Mouse (Mus musculus): ENCODE data around the gene Taf5l. TPM values are rescaled to one million over a fixed set of nuclear protein-coding genes. Genes with fewer than 3 reads are reported as not detected.
A peak's percentile ranks its signal among the peaks of the same experiment; 100 is the strongest.
"Not testable (repeated sequence)": the region's sequence is repeated elsewhere in the genome, so short reads cannot be mapped to it uniquely, and the experiment has no call there.

The Taf5l gene
- polyA plus RNA-seq, 1 experiment = 36.3 TPM

- peak overlapping the region; percentile 84 for H3K4me3 ChIP-seq (ENCODE audit: insufficient read depth, low read length)
- H3K27ac ChIP-seq (ENCODE audit: insufficient read depth, low read length) = no peak overlapping the region
- peaks cover 16% of the 10 kb centered on the region for H3K4me1 ChIP-seq (ENCODE audit: control insufficient read depth, insufficient read depth, low read length)
- TF ChIP-seq CTCF (IDR thresholded peaks at IDR 0.05; ENCODE audit: borderline replicate concordance, insufficient read depth, low read length) = no peak
- no peak for TF ChIP-seq POLR2A (IDR thresholded peaks at IDR 0.05; ENCODE audit: low read depth, low read length)
Observed at GRCm38 (mm10) chr8:124019782-124020181, 1.4 kb downstream of the Taf5l start.

DNA sequence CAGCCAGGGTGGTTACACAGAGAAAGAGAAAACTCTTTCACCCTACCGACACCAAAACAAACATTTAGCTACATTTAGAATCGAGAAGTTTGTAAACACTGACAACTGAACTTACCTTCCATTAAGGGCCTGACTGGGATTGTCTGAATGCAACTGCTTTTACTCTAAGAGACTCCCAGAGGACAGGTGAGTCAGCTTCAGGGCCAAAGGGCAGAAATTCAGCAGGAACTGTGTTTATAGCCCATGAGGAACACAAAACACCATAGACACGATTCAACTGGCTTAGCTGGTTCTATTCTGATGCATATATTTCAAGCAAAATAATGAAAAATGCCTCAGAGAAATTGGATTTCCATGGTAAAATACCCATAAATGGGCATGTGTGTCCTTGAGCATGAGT, 6.4 kb downstream of the Taf5l start:
- Histone ChIP-seq H3K4me3 (ENCODE audit: insufficient read depth, low read length) (no peak overlapping the region), H3K4me1 (ENCODE audit: control insufficient read depth, insufficient read depth, low read length) (peaks cover 12% of the 10 kb centered on the region), H3K27ac (ENCODE audit: insufficient read depth, low read length) (no peak overlapping the region)
- TF ChIP-seq POLR2A (IDR thresholded peaks at IDR 0.05; ENCODE audit: low read depth, low read length) = no peak
- no peak for TF ChIP-seq CTCF (IDR thresholded peaks at IDR 0.05; ENCODE audit: borderline replicate concordance, insufficient read depth, low read length)

- H3K4me3 ChIP-seq (ENCODE audit: insufficient read depth, low read length); H3K27ac ChIP-seq (ENCODE audit: insufficient read depth, low read length); H3K4me1 ChIP-seq (ENCODE audit: control insufficient read depth, insufficient read depth, low read length): not testable (repeated sequence)
Observed at GRCm38 (mm10) chr8:124014299-124014698, 6.9 kb downstream of the Taf5l start.

GRCm38 (mm10) chr8:124011989-124012586, 9.1 kb downstream of the Taf5l start:
- no peak overlapping the region for H3K27ac ChIP-seq (ENCODE audit: insufficient read depth, low read length)
- no peak overlapping the region for H3K4me3 ChIP-seq (ENCODE audit: insufficient read depth, low read length)
- TF ChIP-seq POLR2A (IDR thresholded peaks at IDR 0.05; ENCODE audit: low read depth, low read length) (no peak), CTCF (IDR thresholded peaks at IDR 0.05; ENCODE audit: borderline replicate concordance, insufficient read depth, low read length) (no peak)
- H3K4me1 ChIP-seq (ENCODE audit: control insufficient read depth, insufficient read depth, low read length) = no peaks in the 10 kb centered on the region; the same call in 1 of the 2 replicates

DNA sequence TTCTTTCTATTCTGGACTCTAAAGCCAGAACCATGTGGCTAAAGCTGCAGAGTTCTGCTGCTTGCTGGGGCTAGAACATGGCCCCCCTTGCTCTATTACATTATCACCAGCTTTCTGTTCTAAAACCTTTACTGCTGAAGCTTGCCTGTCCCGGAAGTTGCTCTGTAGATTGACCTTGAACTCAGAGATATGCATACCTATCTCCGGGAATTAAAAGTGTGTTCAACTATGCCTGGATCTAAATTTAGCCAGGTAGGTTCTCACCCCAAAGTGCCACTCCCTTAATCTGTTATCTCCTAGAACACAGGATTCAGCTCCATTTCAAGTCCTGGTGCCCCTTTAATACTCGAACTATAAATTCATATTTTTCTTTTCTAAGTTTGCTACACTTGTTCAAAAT, 9.6 kb downstream of the Taf5l start:
- no peaks in the 10 kb centered on the region; the same call in 1 of the 2 replicates for H3K4me1 ChIP-seq (ENCODE audit: control insufficient read depth, insufficient read depth, low read length)
- no peak for TF ChIP-seq CTCF (IDR thresholded peaks at IDR 0.05; ENCODE audit: borderline replicate concordance, insufficient read depth, low read length)
- no peak for TF ChIP-seq POLR2A (IDR thresholded peaks at IDR 0.05; ENCODE audit: low read depth, low read length)
- no peak overlapping the region for H3K4me3 ChIP-seq (ENCODE audit: insufficient read depth, low read length)
- no peak overlapping the region for H3K27ac ChIP-seq (ENCODE audit: insufficient read depth, low read length)

DNA sequence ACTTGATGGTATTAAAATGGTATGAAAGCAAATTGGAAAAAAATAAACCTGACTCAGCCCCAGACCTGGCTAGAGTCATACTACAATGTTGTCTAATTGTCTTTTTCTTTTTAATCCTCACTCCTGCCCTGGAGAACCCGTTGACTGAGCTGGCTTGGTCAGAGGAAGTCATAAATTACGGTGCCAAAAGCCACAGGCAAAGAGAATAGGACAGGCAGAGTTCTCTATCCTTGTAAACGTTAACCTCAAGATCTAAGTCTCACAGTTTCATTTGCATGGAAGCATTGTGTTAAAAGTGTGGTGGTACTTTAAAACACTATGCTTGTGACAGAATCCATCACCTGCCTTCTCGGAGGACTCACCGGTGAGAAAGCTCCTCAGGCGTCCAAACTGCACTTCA, 13.4 kb downstream of the Taf5l start:
- Histone ChIP-seq H3K4me1 (ENCODE audit: control insufficient read depth, insufficient read depth, low read length) (no peaks in the 10 kb centered on the region), H3K4me3 (ENCODE audit: insufficient read depth, low read length) (no peak overlapping the region), H3K27ac (ENCODE audit: insufficient read depth, low read length) (no peak overlapping the region)
- TF ChIP-seq POLR2A (IDR thresholded peaks at IDR 0.05; ENCODE audit: low read depth, low read length) = no peak
- no peak for TF ChIP-seq CTCF (IDR thresholded peaks at IDR 0.05; ENCODE audit: borderline replicate concordance, insufficient read depth, low read length)

- Histone ChIP-seq H3K4me3 (ENCODE audit: insufficient read depth, low read length) (no peak overlapping the region), H3K27ac (ENCODE audit: insufficient read depth, low read length) (peak overlapping the region; percentile 8; the same call in 1 of the 2 replicates), H3K4me1 (ENCODE audit: control insufficient read depth, insufficient read depth, low read length) (peaks cover 6% of the 10 kb centered on the region)
- no peak for TF ChIP-seq CTCF (IDR thresholded peaks at IDR 0.05; ENCODE audit: borderline replicate concordance, insufficient read depth, low read length)
- no peak for TF ChIP-seq POLR2A (IDR thresholded peaks at IDR 0.05; ENCODE audit: low read depth, low read length)
Observed at GRCm38 (mm10) chr8:124002546-124003108, 18.6 kb downstream of the Taf5l start.

DNA sequence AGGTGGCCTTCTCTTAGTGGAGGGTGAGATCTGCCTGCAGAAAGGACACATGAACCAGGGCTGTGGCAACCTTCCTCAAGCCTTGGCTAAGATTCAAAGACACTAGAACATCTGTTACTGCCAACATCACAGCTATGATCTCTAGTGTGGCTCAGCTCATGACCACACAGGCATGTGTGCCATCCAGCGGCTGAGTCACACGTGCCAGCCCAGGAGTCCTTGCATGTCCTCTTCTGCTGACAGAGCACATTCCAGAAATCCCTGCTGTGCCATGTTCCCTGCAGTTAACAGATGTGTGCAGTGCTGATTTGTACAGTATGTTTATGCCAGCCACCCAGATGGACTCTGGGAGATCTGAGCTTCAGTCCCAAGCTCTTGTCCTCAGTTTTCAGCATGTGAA, 21.6 kb downstream of the Taf5l start:
- Histone ChIP-seq H3K4me3 (ENCODE audit: insufficient read depth, low read length) (no peak overlapping the region), H3K27ac (ENCODE audit: insufficient read depth, low read length) (no peak overlapping the region), H3K4me1 (ENCODE audit: control insufficient read depth, insufficient read depth, low read length) (peaks cover 6% of the 10 kb centered on the region)
- TF ChIP-seq CTCF (IDR thresholded peaks at IDR 0.05; ENCODE audit: borderline replicate concordance, insufficient read depth, low read length) (no peak), POLR2A (IDR thresholded peaks at IDR 0.05; ENCODE audit: low read depth, low read length) (no peak)

DNA sequence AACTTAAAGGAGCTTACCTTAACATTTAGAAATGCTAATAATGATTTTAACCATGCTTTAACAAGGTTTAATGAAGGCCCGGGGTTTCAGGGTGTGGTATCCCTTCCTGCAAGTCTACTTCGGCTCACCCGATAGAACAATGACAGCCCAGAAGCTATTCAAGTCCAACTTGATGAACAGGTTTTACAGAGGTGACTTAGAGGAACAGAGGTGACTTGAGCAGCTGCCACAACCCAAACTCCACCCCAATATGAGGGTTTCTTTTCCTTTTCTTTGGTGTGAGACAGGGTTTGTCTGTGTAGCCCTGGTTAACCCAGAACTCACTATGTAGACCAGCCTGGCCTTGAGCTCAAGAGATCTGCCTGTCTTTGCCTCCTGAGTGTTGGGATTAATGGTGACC, 27.2 kb downstream of the Taf5l start:
- TF ChIP-seq CTCF (IDR thresholded peaks at IDR 0.05; ENCODE audit: borderline replicate concordance, insufficient read depth, low read length) (no peak), POLR2A (IDR thresholded peaks at IDR 0.05; ENCODE audit: low read depth, low read length) (no peak)
- Histone ChIP-seq H3K4me1 (ENCODE audit: control insufficient read depth, insufficient read depth, low read length) (peaks cover 5% of the 10 kb centered on the region), H3K27ac (ENCODE audit: insufficient read depth, low read length) (no peak overlapping the region), H3K4me3 (ENCODE audit: insufficient read depth, low read length) (no peak overlapping the region)

GRCm38 (mm10) chr8:123993597-123993996, 27.6 kb downstream of the Taf5l start:
- H3K4me3 ChIP-seq (ENCODE audit: insufficient read depth, low read length) = no peak overlapping the region
- H3K27ac ChIP-seq (ENCODE audit: insufficient read depth, low read length) = peak overlapping the region; percentile 7; the same call in 1 of the 2 replicates
- peaks cover 5% of the 10 kb centered on the region for H3K4me1 ChIP-seq (ENCODE audit: control insufficient read depth, insufficient read depth, low read length)
- no peak for TF ChIP-seq POLR2A (IDR thresholded peaks at IDR 0.05; ENCODE audit: low read depth, low read length)
